Mouse (Mus musculus): Measurements from ENCODE around the gene Mast4.

Gene Mast4

GRCm38 (mm10) chr13:102886147-102886546 is 448.1 kb downstream of the Mast4 start:
- no peak for DNase-seq

- DNase-seq, result no peak
These were observed 453.8 kb downstream of the Mast4 start for GRCm38 (mm10) chr13:102880381-102881076.

GRCm38 (mm10) chr13:102878631-102879030 is 455.7 kb downstream of the Mast4 start:
- DNase-seq, result no peak

GRCm38 (mm10) chr13:102877766-102878325 is 456.5 kb downstream of the Mast4 start:
- DNase-seq, result no peak

GRCm38 (mm10) chr13:102877154-102877553 is 457.1 kb downstream of the Mast4 start:
- DNase-seq, result no peak

GRCm38 (mm10) chr13:102875520-102875919 is 458.8 kb downstream of the Mast4 start:
- DNase-seq, result no peak

- no peak for DNase-seq
These were observed 459.2 kb downstream of the Mast4 start for GRCm38 (mm10) chr13:102875144-102875476.

GRCm38 (mm10) chr13:102874465-102875143 is 459.7 kb downstream of the Mast4 start:
- DNase-seq, result no peak

GRCm38 (mm10) chr13:102873412-102874016 is 460.8 kb downstream of the Mast4 start:
- no peak for DNase-seq

- DNase-seq, result no peak
These were observed 462.8 kb downstream of the Mast4 start for GRCm38 (mm10) chr13:102871380-102872104.

- no peak for DNase-seq
These were observed 464.8 kb downstream of the Mast4 start for GRCm38 (mm10) chr13:102869541-102869940.

- DNase-seq, result no peak
These were observed 467.5 kb downstream of the Mast4 start for GRCm38 (mm10) chr13:102866816-102867215.

- DNase-seq, result no peak
These were observed 468.1 kb downstream of the Mast4 start for GRCm38 (mm10) chr13:102865971-102866724.

- DNase-seq, result no peak
These were observed 468.8 kb downstream of the Mast4 start for GRCm38 (mm10) chr13:102865494-102865893.

- no peak for DNase-seq
These were observed 469.5 kb downstream of the Mast4 start for GRCm38 (mm10) chr13:102864840-102865239.

- no peak for DNase-seq
These were observed 470.2 kb downstream of the Mast4 start for GRCm38 (mm10) chr13:102864079-102864478.

- no peak for DNase-seq
These were observed 471.3 kb downstream of the Mast4 start for GRCm38 (mm10) chr13:102862981-102863380.

- no peak for DNase-seq
These were observed 471.9 kb downstream of the Mast4 start for GRCm38 (mm10) chr13:102862397-102862796.

- DNase-seq, result no peak
These were observed 473.6 kb downstream of the Mast4 start for GRCm38 (mm10) chr13:102860733-102861132.

- no peak for DNase-seq
These were observed 474.2 kb downstream of the Mast4 start for GRCm38 (mm10) chr13:102860135-102860534.

- no peak for DNase-seq
These were observed 476.8 kb downstream of the Mast4 start for GRCm38 (mm10) chr13:102857539-102857838.

GRCm38 (mm10) chr13:102856821-102857538 is 477.3 kb downstream of the Mast4 start:
- no peak for DNase-seq

Measured in kidney, adult 9 months (tissue).